In the genomic region with DNA sequence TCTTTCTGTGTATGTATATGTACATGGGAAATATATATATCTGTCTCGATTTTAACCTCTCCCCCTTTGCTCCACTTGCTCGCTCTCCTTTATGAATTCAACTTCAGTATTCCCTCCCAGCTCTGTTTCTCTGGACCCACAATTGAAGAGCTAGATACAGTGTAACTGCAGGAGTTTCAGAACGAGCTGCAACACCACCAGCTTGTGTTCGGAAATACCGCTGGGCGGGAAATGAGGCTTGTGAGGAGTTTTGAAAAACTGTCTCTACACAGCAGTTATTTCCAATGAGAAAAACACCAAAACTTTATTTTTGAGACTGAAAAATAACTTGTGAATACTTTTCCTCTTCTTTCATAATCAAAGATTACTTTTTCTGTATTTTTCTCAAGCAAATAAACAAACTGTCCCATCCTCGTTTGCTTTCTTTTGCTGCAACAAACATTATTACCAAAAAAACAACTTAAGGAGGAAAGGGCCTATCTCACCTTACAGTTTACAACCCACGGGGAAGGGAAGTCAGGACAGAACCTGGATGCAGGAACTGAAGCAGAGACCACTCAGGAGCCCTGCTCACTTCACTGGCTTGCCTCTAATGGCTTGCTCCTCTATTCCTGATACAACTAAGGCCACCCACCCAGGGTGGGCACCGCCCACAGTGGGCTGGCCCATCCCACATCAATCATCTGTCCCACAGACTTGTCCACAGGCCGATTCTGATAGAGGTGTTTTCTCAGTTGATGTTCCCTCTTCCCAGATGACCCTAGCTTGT, we compare ENCODE assay signal across 8 mouse cellular contexts. TPM values are rescaled to one million over a fixed set of nuclear protein-coding genes. Genes with fewer than 3 reads are reported as not detected.
A peak's percentile ranks its signal among the peaks of the same experiment; 100 is the strongest.
DNase-seq lines count a peak whose midpoint lies in the region; ATAC-seq and TF ChIP-seq lines count a peak whose summit lies in the region.

No protein-coding gene starts in this region.

- peak overlapping the region; percentile 89; the same call in 1 of the 2 replicates for H3K9ac ChIP-seq in heart, embryonic 11.5 days (ENCODE audit: low read depth, low read length)
- peak overlapping the region; percentile 99 for H3K9ac ChIP-seq in ES-Bruce4 (ENCODE audit: low read depth, poor library complexity, severe bottlenecking)
- H3K9ac ChIP-seq in midbrain, embryonic 14.5 days (replicated peaks; ENCODE audit: low read length): no peak overlapping the region

- DNase-seq in heart, adult 8-10 months (ENCODE audit: low spot score): no peak
- DNase-seq in embryonic facial prominence, embryonic 10.5 days (ENCODE audit: low spot score): peak; percentile 32
- no peak for DNase-seq in midbrain, embryonic 14.5 days
- DNase-seq in right cerebral cortex, postnatal 14 days: no peak
- DNase-seq in gastrocnemius, adult 18-20 months (ENCODE audit: low spot score): no peak
- DNase-seq in layer of hippocampus, postnatal 36 days: no peak

- no peaks in the 10 kb centered on the region for H3K9me3 ChIP-seq in heart, embryonic 11.5 days (replicated peaks; ENCODE audit: control insufficient read depth, low read length)
- H3K9me3 ChIP-seq in ES-Bruce4 (replicated peaks; ENCODE audit: control insufficient read depth, insufficient read depth, low read length, poor library complexity, severe bottlenecking): no peaks in the 10 kb centered on the region
- H3K9me3 ChIP-seq in embryonic facial prominence, embryonic 10.5 days: no peaks in the 10 kb centered on the region
- H3K9me3 ChIP-seq in midbrain, embryonic 14.5 days (ENCODE audit: control insufficient read depth, low read length): no peaks in the 10 kb centered on the region

- no peaks in the 10 kb centered on the region for H3K36me3 ChIP-seq in heart, embryonic 11.5 days (ENCODE audit: control insufficient read depth, insufficient read depth, low read length)
- peaks cover 11% of the 10 kb centered on the region for H3K36me3 ChIP-seq in ES-Bruce4 (ENCODE audit: control insufficient read depth, insufficient read depth, low read length, poor library complexity, severe bottlenecking)
- no peaks in the 10 kb centered on the region for H3K36me3 ChIP-seq in embryonic facial prominence, embryonic 10.5 days (replicated peaks)
- no peaks in the 10 kb centered on the region for H3K36me3 ChIP-seq in midbrain, embryonic 14.5 days (ENCODE audit: control insufficient read depth, insufficient read depth, low read length)

- no peak overlapping the region for H3K27ac ChIP-seq in heart, embryonic 11.5 days (ENCODE audit: low read depth, low read length)
- H3K27ac ChIP-seq in ES-Bruce4 (ENCODE audit: insufficient read depth, low read length): no peak overlapping the region; the same call in 1 of the 2 replicates
- peak overlapping the region; percentile 98; the same call in 1 of the 2 replicates for H3K27ac ChIP-seq in embryonic facial prominence, embryonic 10.5 days (replicated peaks)
- no peak overlapping the region for H3K27ac ChIP-seq in midbrain, embryonic 14.5 days (replicated peaks; ENCODE audit: low read depth, low read length)

- TF ChIP-seq POLR2A in ES-Bruce4 (IDR thresholded peaks at IDR 0.05; ENCODE audit: insufficient read depth, low read length): peak; percentile 61

- no peak for ATAC-seq in heart, embryonic 11.5 days (replicated peaks; ENCODE audit: insufficient number of reproducible peaks, low FRiP score, low TSS enrichment)
- ATAC-seq in midbrain, embryonic 14.5 days (ENCODE audit: low FRiP score, low TSS enrichment): no peak

- H3K4me2 ChIP-seq in heart, embryonic 11.5 days: peak overlapping the region; percentile 84
- peak overlapping the region; percentile 90; the same call in 1 of the 2 replicates for H3K4me2 ChIP-seq in midbrain, embryonic 14.5 days (ENCODE audit: low read length)

- no peak for TF ChIP-seq EP300 in ES-Bruce4 (IDR thresholded peaks at IDR 0.05; ENCODE audit: insufficient read depth, low read depth, low read length)

- H3K27me3 ChIP-seq in heart, embryonic 11.5 days (ENCODE audit: control insufficient read depth, insufficient read depth, low read length): no peaks in the 10 kb centered on the region
- H3K27me3 ChIP-seq in ES-Bruce4 (ENCODE audit: control insufficient read depth, insufficient read depth, low read length, poor library complexity, severe bottlenecking): no peaks in the 10 kb centered on the region
- no peaks in the 10 kb centered on the region for H3K27me3 ChIP-seq in embryonic facial prominence, embryonic 10.5 days (replicated peaks; ENCODE audit: low read depth, poor library complexity, severe bottlenecking)
- H3K27me3 ChIP-seq in midbrain, embryonic 14.5 days (ENCODE audit: control insufficient read depth, insufficient read depth, low read length): no peaks in the 10 kb centered on the region

- no peak overlapping the region for H3K4me3 ChIP-seq in heart, embryonic 11.5 days (ENCODE audit: low read depth, low read length)
- H3K4me3 ChIP-seq in ES-Bruce4 (ENCODE audit: low read depth, low read length): no peak overlapping the region
- H3K4me3 ChIP-seq in embryonic facial prominence, embryonic 10.5 days: no peak overlapping the region
- no peak overlapping the region for H3K4me3 ChIP-seq in midbrain, embryonic 14.5 days (replicated peaks; ENCODE audit: low read depth, low read length)

- no peak for TF ChIP-seq CTCF in ES-Bruce4 (IDR thresholded peaks at IDR 0.05; ENCODE audit: low read depth, low read length)

- WGBS in heart, embryonic 11.5 days (ENCODE audit: insufficient replicate concordance): 53% methylated on average over 10 of the region's 10 CpGs
- 59% methylated on average over 10 of the region's 10 CpGs for WGBS in embryonic facial prominence, embryonic 10.5 days
- WGBS in midbrain, embryonic 14.5 days: 64% methylated on average over 10 of the region's 10 CpGs

- peaks cover 8% of the 10 kb centered on the region for H3K4me1 ChIP-seq in heart, embryonic 11.5 days (ENCODE audit: control insufficient read depth, insufficient read depth, low read length)
- no peaks in the 10 kb centered on the region for H3K4me1 ChIP-seq in ES-Bruce4 (ENCODE audit: control insufficient read depth, insufficient read depth, low read length)
- peaks cover 38% of the 10 kb centered on the region for H3K4me1 ChIP-seq in embryonic facial prominence, embryonic 10.5 days
- H3K4me1 ChIP-seq in midbrain, embryonic 14.5 days (ENCODE audit: control insufficient read depth, insufficient read depth, low read length): peaks cover 18% of the 10 kb centered on the region

RNA-seq across cellular contexts. Expression of a gene that starts 1.3 kb away (rescaled TPM):
- 20.4 and 24.0 TPM in 2 replicates for polyA plus RNA-seq in heart, embryonic 11.5 days (2014; fragmentation: Nextera tagmentation; extraction: Ambion mirVana)
- 10 to 100 TPM; 14.0 to 18.1 (median 16.8) TPM for total RNA-seq in heart, adult 8-10 months (2022)
- 113 and 122 TPM in 2 replicates for polyA plus RNA-seq in ES-Bruce4 (2011; ENCODE audit: insufficient read depth, insufficient read length, low read depth, missing spikeins)
- 34.5 and 39.3 TPM in 2 replicates for polyA plus RNA-seq in embryonic facial prominence, embryonic 10.5 days (2016; fragmentation: Nextera tagmentation; extraction: Ambion mirVana)
- 34.7 and 35.8 TPM in 2 replicates for polyA plus RNA-seq in midbrain, embryonic 14.5 days (2014; fragmentation: Nextera tagmentation; extraction: Ambion mirVana)
- 10 to 100 TPM; 16.3 to 18.4 TPM for total RNA-seq in gastrocnemius, adult 18-20 months (2021)
- total RNA-seq in layer of hippocampus, postnatal 36 days (2021): 10 to 100 TPM; 38.7 to 45.0 TPM
